Mouse (Mus musculus): ENCODE results near the gene Arhgap40. TPM values are rescaled to one million over a fixed set of nuclear protein-coding genes. Genes with fewer than 3 reads are reported as not detected.
A peak's percentile ranks its signal among the peaks of the same experiment; 100 is the strongest.

Arhgap40 gene
- polyA plus RNA-seq, 1 experiment from 2014 or later: 0.27 TPM

DNA sequence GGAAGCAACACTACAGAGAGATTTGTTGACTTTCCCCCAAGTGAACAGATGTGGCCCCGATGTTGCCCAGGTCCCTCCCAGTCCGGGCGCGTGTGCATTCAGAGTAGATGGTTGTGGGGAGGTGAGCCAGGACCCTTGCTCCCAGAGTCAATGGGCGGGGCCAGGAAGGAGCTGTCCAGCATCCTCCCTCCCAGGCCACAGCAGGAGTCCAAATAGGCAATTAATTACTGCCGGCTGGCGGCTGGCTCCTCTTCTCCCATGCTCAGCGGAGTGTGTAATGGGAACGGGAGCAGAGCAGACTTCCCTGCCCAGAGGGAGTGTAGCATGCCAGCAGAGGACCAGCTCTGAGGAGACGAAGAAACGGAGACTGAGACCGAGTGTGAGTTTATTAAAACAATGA, 82.5 kb downstream of the Arhgap40 start:
- peak overlapping the region; percentile 28 for H3K4me3 ChIP-seq
- H3K9me3 ChIP-seq: no peaks in the 10 kb centered on the region
- WGBS: under 1% methylated on average over 12 of the region's 12 CpGs
- DNase-seq (ENCODE audit: low spot score): peak; percentile 78
- peak overlapping the region; percentile 53; the same call in 1 of the 2 replicates for H3K27ac ChIP-seq
- H3K4me1 ChIP-seq (replicated peaks): peaks cover 28% of the 10 kb centered on the region
- peaks cover 76% of the 10 kb centered on the region for H3K27me3 ChIP-seq (ENCODE audit: insufficient read depth, poor library complexity, severe bottlenecking)
- H3K36me3 ChIP-seq: no peaks in the 10 kb centered on the region

DNA sequence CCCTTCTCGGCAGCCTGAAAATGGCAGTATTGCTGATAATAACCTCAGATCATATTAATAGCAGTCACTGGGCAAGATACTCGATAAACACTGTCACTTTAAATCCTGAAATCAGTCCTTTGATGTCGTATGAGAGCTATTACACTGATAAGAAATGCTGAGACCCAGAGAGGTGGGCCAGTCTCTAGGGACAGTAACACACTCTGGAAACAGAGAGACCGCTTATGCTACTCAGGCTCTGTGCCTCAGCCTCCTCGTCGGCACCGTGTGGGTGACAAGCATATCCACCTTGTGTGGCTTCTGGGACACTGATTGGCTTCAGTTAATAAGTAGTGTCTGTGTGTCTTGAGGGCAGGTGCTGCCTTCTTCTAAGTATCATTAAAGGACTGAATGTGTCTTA, 83.0 kb downstream of the Arhgap40 start:
- H3K9me3 ChIP-seq: no peaks in the 10 kb centered on the region
- H3K27me3 ChIP-seq (ENCODE audit: insufficient read depth, poor library complexity, severe bottlenecking): peaks cover 79% of the 10 kb centered on the region
- peak overlapping the region; percentile 28 for H3K4me3 ChIP-seq
- peak overlapping the region; percentile 53 for H3K27ac ChIP-seq
- H3K36me3 ChIP-seq: no peaks in the 10 kb centered on the region
- WGBS: 26% methylated on average over 7 of the region's 7 CpGs
- H3K4me1 ChIP-seq (replicated peaks): peaks cover 29% of the 10 kb centered on the region
- DNase-seq (ENCODE audit: low spot score): no peak

DNA sequence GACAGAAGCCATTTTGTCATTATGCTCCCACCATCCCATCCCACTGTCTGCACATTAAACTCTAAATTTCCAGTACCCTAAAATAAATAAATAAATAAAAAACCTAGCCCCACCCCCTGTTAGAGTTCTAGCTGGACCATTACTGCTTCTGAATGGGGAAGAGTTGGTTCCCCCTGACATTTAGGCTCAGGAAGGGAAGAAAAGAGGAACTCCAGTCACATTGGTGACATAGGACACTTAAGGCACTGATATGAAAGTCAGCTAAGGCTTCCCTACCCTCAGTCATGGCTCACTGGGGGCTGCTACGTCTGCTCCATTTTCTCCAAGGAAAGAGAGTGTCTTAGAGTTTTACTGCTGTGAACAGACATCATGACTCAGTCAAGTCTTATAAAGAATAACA, 84.2 kb downstream of the Arhgap40 start:
- WGBS: 75% methylated on average over 1 of the region's 1 CpGs
- Histone ChIP-seq H3K36me3 (no peaks in the 10 kb centered on the region), H3K4me1 (replicated peaks) (peaks cover 21% of the 10 kb centered on the region), H3K4me3 (no peak overlapping the region), H3K27me3 (ENCODE audit: insufficient read depth, poor library complexity, severe bottlenecking) (peaks cover 91% of the 10 kb centered on the region), H3K27ac (no peak overlapping the region), H3K9me3 (no peaks in the 10 kb centered on the region)
- DNase-seq (ENCODE audit: low spot score): no peak

Other genes starting within 250 kb of the Arhgap40 start
- gene Lbp, start 206.3 kb upstream of the Arhgap40 start, polyA plus RNA-seq (2016; fragmentation: Nextera tagmentation; extraction: Ambion mirVana): 2.2 and 3.4 TPM in 2 replicates
- 41.0 and 88.9 TPM in 2 replicates for gene Snhg11, start 137.2 kb upstream of the Arhgap40 start, polyA plus RNA-seq (2016; fragmentation: Nextera tagmentation; extraction: Ambion mirVana)
- 12.8 and 12.9 TPM in 2 replicates for gene Ralgapb, start 102.9 kb upstream of the Arhgap40 start, polyA plus RNA-seq (2016; fragmentation: Nextera tagmentation; extraction: Ambion mirVana)
- not detected in 2 replicates for gene Adig, start 10.2 kb upstream of the Arhgap40 start, polyA plus RNA-seq (2016; fragmentation: Nextera tagmentation; extraction: Ambion mirVana)
- 0.35 and 1.4 TPM in 2 replicates for gene Slc32a1, start 98.0 kb downstream of the Arhgap40 start, polyA plus RNA-seq (2016; fragmentation: Nextera tagmentation; extraction: Ambion mirVana)
- 14.7 and 16.4 TPM in 2 replicates for gene Actr5, start 112.1 kb downstream of the Arhgap40 start, polyA plus RNA-seq (2016; fragmentation: Nextera tagmentation; extraction: Ambion mirVana)
- gene Ppp1r16b, start 152.6 kb downstream of the Arhgap40 start, polyA plus RNA-seq (2016; fragmentation: Nextera tagmentation; extraction: Ambion mirVana): 3.0 and 3.5 TPM in 2 replicates

Data from hindbrain, embryonic 10.5 days (tissue).